Mouse (Mus musculus): ENCODE results near the gene Hsd17b7. TPM values are rescaled to one million over a fixed set of nuclear protein-coding genes. Genes with fewer than 3 reads are reported as not detected.

Hsd17b7 gene
- polyA plus RNA-seq, 1 experiment from 2014 or later = 12.1 TPM

DNA sequence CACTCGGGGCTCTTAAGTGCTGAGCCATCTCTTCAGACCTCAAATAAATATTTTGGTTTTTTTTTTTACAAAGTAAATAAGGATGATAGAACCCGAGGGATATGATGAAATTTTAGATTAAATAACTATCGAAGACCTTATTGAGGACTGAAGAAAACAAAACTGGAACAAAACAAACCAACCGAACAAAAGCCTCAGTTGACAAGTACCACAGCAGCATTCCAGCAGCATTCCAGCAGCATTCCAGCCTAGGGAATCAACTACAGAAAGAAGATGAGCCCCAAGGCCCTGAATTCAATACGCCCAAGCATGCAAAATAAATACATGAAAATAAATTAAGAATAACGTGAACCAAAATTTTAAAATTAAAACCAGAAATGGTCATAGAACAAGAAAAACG lies 19.1 kb downstream of the Hsd17b7 start:
- H3K36me3 ChIP-seq (ENCODE audit: control insufficient read depth, insufficient read depth, low read length) = peaks cover 13% of the 10 kb centered on the region
- no peak for DNase-seq (ENCODE audit: low spot score)
- no peak overlapping the region for H3K9ac ChIP-seq (ENCODE audit: low read depth, low read length)
- no peak overlapping the region for H3K4me3 ChIP-seq (ENCODE audit: low read depth, low read length)
- H3K4me2 ChIP-seq = no peak overlapping the region
- no peak overlapping the region for H3K27ac ChIP-seq (ENCODE audit: low read depth, low read length)
- no peaks in the 10 kb centered on the region for H3K9me3 ChIP-seq (ENCODE audit: control insufficient read depth, low read length)
- no peaks in the 10 kb centered on the region for H3K27me3 ChIP-seq (replicated peaks; ENCODE audit: control insufficient read depth, insufficient read depth, low read length)
- WGBS = 72% methylated on average over 7 of the region's 7 CpGs
- ATAC-seq (replicated peaks; ENCODE audit: low FRiP score) = no peak
- no peaks in the 10 kb centered on the region for H3K4me1 ChIP-seq (replicated peaks; ENCODE audit: control insufficient read depth, insufficient read depth, low read length)

DNA sequence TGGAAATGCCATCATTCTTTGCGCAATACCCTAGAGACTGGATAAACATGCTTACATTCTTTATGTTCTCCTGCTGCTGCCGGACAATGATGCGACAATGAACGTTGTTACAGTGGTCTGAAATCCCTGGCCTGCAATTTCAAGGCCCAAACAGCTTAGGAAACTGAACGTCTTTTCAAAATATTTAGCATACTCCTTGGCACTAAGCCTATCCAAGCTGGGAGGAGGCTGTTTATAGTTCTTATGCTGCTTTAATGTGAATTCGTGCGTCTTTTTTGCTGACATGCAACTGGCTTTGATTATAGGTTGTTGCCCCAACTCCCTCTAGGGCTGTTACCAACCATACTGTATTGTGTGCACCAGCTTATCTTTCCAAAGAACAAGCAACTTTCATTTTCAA lies 20.2 kb downstream of the Hsd17b7 start:
- H3K27ac ChIP-seq (ENCODE audit: low read depth, low read length) = no peak overlapping the region
- DNase-seq (ENCODE audit: low spot score) = no peak
- H3K4me3 ChIP-seq (ENCODE audit: low read depth, low read length) = no peak overlapping the region
- 83% methylated on average over 7 of the region's 7 CpGs for WGBS
- ATAC-seq (replicated peaks; ENCODE audit: low FRiP score) = no peak
- no peaks in the 10 kb centered on the region for H3K9me3 ChIP-seq (ENCODE audit: control insufficient read depth, low read length)
- no peaks in the 10 kb centered on the region for H3K4me1 ChIP-seq (replicated peaks; ENCODE audit: control insufficient read depth, insufficient read depth, low read length)
- H3K27me3 ChIP-seq (replicated peaks; ENCODE audit: control insufficient read depth, insufficient read depth, low read length) = no peaks in the 10 kb centered on the region
- H3K36me3 ChIP-seq (ENCODE audit: control insufficient read depth, insufficient read depth, low read length) = peaks cover 8% of the 10 kb centered on the region; the same call in 1 of the 2 replicates
- no peak overlapping the region for H3K4me2 ChIP-seq
- H3K9ac ChIP-seq (ENCODE audit: low read depth, low read length) = no peak overlapping the region

DNA sequence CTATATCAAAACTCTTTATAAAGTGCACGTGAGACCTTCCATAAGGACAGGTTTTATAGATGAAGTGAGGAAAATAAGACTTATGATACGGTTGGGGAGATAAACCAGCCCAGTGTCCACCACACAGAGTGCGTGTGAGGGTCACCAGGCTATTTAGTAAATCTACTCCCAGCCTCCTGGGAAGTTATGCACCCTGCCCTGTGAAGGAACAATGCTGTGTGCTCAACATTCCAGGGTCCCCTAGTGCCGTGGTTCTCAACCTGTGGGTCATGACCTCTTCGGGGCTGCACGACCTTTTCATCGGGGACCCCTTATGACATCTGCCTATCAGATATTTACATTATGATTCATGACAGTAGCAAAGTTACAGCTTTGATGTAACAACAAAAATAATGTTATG lies 20.8 kb downstream of the Hsd17b7 start:
- no peak for ATAC-seq (replicated peaks; ENCODE audit: low FRiP score)
- no peak overlapping the region for H3K9ac ChIP-seq (ENCODE audit: low read depth, low read length)

GRCm38 (mm10) chr1:169947654-169948053 lies 21.4 kb downstream of the Hsd17b7 start:
- Histone ChIP-seq H3K36me3 (ENCODE audit: control insufficient read depth, insufficient read depth, low read length) (0 out of 2 replicates have a peak, but pooled peaks cover 3% of the 10 kb centered on the region), H3K27me3 (replicated peaks; ENCODE audit: control insufficient read depth, insufficient read depth, low read length) (no peaks in the 10 kb centered on the region), H3K4me3 (ENCODE audit: low read depth, low read length) (no peak overlapping the region), H3K4me1 (replicated peaks; ENCODE audit: control insufficient read depth, insufficient read depth, low read length) (no peaks in the 10 kb centered on the region), H3K9me3 (ENCODE audit: control insufficient read depth, low read length) (no peaks in the 10 kb centered on the region), H3K27ac (ENCODE audit: low read depth, low read length) (no peak overlapping the region), H3K9ac (ENCODE audit: low read depth, low read length) (no peak overlapping the region), H3K4me2 (no peak overlapping the region)
- ATAC-seq (replicated peaks; ENCODE audit: low FRiP score) = no peak
- WGBS = 72% methylated on average over 6 of the region's 6 CpGs
- no peak for DNase-seq (ENCODE audit: low spot score)

More for the DNA sequence above, 20.8 kb downstream of the Hsd17b7 start:
- Histone ChIP-seq H3K27me3 (replicated peaks; ENCODE audit: control insufficient read depth, insufficient read depth, low read length) (no peaks in the 10 kb centered on the region), H3K36me3 (ENCODE audit: control insufficient read depth, insufficient read depth, low read length) (peaks cover 8% of the 10 kb centered on the region; the same call in 1 of the 2 replicates), H3K4me1 (replicated peaks; ENCODE audit: control insufficient read depth, insufficient read depth, low read length) (no peaks in the 10 kb centered on the region), H3K27ac (ENCODE audit: low read depth, low read length) (no peak overlapping the region), H3K9me3 (ENCODE audit: control insufficient read depth, low read length) (no peaks in the 10 kb centered on the region), H3K4me3 (ENCODE audit: low read depth, low read length) (no peak overlapping the region), H3K4me2 (no peak overlapping the region)
- WGBS = 75% methylated on average over 7 of the region's 7 CpGs
- DNase-seq (ENCODE audit: low spot score) = no peak

DNA sequence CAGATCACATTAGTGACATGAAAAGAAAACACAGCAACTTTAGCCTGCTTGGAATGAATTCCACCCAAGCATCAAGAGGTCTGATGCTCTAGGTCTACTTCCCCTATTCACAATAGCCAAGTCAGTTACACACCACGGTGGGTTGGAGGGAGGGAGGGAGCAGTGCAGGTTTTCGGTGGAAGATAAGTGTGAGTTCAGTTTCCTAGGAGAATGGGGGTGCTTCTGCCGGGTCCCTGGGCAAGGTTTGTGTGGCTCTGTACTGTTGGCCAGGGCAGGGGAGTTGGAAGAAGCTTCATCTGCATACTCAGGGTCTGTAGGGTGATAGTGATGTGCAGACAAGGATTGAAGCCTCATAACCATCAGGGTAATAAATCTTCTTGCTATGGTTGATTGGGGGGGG lies 23.0 kb downstream of the Hsd17b7 start:
- WGBS = 63% methylated on average over 3 of the region's 3 CpGs
- no peak for ATAC-seq (replicated peaks; ENCODE audit: low FRiP score)
- H3K4me1 ChIP-seq (replicated peaks; ENCODE audit: control insufficient read depth, insufficient read depth, low read length) = no peaks in the 10 kb centered on the region

DNA sequence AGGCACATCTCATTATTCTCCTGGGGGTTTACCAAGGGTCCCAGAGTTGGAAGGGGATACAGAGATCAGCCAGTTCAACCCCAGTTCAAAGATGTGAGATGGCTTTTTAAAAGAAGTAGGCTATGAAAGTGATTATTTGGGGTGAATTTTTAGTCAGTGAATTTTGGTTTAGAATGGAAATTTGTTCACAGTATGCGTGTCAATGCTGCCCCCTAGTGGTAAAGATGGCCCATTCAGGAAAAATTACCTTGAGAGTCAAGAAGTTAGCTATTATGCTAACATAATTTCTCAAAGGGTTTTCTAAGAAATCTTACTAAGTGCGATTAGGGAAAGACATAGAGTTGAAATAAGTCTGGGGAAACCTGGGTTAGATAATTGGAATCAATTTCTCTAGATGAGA lies 29.7 kb downstream of the Hsd17b7 start:
- no peaks in the 10 kb centered on the region for H3K4me1 ChIP-seq (replicated peaks; ENCODE audit: control insufficient read depth, insufficient read depth, low read length)
- 4% methylated on average over 2 of the region's 2 CpGs for WGBS
- DNase-seq (ENCODE audit: low spot score) = no peak

More for the DNA sequence above, 23.0 kb downstream of the Hsd17b7 start:
- H3K9ac ChIP-seq (ENCODE audit: low read depth, low read length) = no peak overlapping the region
- H3K27ac ChIP-seq (ENCODE audit: low read depth, low read length) = no peak overlapping the region
- no peaks in the 10 kb centered on the region for H3K9me3 ChIP-seq (ENCODE audit: control insufficient read depth, low read length)
- H3K4me3 ChIP-seq (ENCODE audit: low read depth, low read length) = no peak overlapping the region
- no peak for DNase-seq (ENCODE audit: low spot score)
- no peak overlapping the region for H3K4me2 ChIP-seq
- no peaks in the 10 kb centered on the region for H3K27me3 ChIP-seq (replicated peaks; ENCODE audit: control insufficient read depth, insufficient read depth, low read length)
- H3K36me3 ChIP-seq (ENCODE audit: control insufficient read depth, insufficient read depth, low read length) = no peaks in the 10 kb centered on the region

DNA sequence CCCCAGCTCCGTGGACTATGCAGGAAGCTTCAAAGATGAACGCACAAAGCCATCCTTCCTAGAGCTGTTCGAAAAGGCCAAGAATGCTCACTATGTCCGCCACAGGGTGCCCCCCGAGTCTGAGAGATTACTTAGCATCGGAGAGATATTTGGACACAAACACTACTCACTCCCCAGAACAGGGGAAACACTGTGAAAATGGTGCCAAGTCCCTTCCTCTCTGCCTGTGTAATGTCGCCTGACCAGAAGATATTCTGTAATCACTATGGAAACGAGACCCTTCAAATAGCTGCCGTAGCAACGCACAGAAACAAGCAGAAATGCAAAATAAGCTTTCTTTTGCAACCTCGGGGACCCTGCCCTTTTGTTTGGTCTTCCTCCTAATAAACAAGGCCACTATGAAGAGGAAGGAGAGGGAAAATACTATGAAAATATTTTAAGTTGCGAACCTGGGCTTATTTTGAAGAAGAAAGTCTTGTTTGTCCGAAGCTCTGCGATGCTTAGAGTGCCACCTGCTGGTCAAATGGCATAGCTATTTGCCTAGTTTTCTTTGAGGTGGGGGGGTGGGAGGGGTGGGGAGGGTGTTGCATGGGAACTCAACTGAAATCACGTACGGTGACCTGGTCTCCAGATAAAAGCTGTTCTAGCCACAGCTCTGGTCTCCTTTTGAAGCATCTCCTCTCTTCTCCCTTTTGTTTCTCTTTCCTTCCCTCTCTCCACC lies 34.9 kb downstream of the Hsd17b7 start:
- no peak overlapping the region; the same call in 1 of the 2 replicates for H3K4me2 ChIP-seq
- H3K4me3 ChIP-seq (ENCODE audit: low read depth, low read length) = no peak overlapping the region

More for the DNA sequence above, 29.7 kb downstream of the Hsd17b7 start:
- Histone ChIP-seq H3K4me2 (no peak overlapping the region), H3K36me3 (ENCODE audit: control insufficient read depth, insufficient read depth, low read length) (no peaks in the 10 kb centered on the region), H3K9me3 (ENCODE audit: control insufficient read depth, low read length) (no peaks in the 10 kb centered on the region), H3K4me3 (ENCODE audit: low read depth, low read length) (no peak overlapping the region), H3K27ac (ENCODE audit: low read depth, low read length) (no peak overlapping the region), H3K9ac (ENCODE audit: low read depth, low read length) (no peak overlapping the region), H3K27me3 (replicated peaks; ENCODE audit: control insufficient read depth, insufficient read depth, low read length) (no peaks in the 10 kb centered on the region)
- ATAC-seq (replicated peaks; ENCODE audit: low FRiP score) = no peak

DNA sequence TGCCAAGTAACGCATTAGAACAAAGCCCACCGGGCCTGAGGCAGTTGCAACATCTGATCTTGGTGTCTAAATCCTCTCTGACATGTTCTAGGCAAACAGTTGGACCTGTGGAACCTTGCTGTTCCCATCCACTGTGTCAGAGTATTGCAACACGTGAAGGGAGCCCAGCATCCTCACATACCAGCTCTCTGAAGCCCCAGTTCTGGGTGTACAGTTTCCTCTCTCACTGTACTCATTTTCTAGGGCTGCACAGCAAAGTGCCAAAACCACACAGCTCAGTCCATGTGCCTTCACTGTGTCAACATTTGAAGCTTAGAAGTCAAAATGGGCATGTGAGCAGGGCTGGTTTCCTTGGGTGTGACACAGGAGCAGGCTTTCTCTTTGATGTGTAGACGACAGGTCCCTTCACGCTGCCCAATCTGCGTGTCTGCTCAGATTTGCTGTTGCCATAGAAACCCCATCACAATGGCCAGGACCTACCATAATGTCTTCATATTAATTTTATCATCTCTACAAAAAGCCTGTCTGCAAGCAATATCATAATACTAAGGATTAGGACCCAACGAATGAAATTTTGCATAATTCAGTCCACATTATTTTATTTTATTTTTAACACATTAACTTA lies 36.8 kb downstream of the Hsd17b7 start:
- H3K36me3 ChIP-seq (ENCODE audit: control insufficient read depth, insufficient read depth, low read length) = no peaks in the 10 kb centered on the region
- no peaks in the 10 kb centered on the region for H3K4me1 ChIP-seq (replicated peaks; ENCODE audit: control insufficient read depth, insufficient read depth, low read length)
- no peak overlapping the region for H3K27ac ChIP-seq (ENCODE audit: low read depth, low read length)
- no peak overlapping the region for H3K9ac ChIP-seq (ENCODE audit: low read depth, low read length)
- H3K4me3 ChIP-seq (ENCODE audit: low read depth, low read length) = no peak overlapping the region
- no peak overlapping the region for H3K4me2 ChIP-seq
- no peak for ATAC-seq (replicated peaks; ENCODE audit: low FRiP score)
- no peaks in the 10 kb centered on the region for H3K27me3 ChIP-seq (replicated peaks; ENCODE audit: control insufficient read depth, insufficient read depth, low read length)
- WGBS = 74% methylated on average over 7 of the region's 7 CpGs
- no peaks in the 10 kb centered on the region for H3K9me3 ChIP-seq (ENCODE audit: control insufficient read depth, low read length)
- DNase-seq (ENCODE audit: low spot score) = no peak

More for the DNA sequence above, 34.9 kb downstream of the Hsd17b7 start:
- Histone ChIP-seq H3K27me3 (replicated peaks; ENCODE audit: control insufficient read depth, insufficient read depth, low read length) (no peaks in the 10 kb centered on the region), H3K36me3 (ENCODE audit: control insufficient read depth, insufficient read depth, low read length) (no peaks in the 10 kb centered on the region), H3K9ac (ENCODE audit: low read depth, low read length) (no peak overlapping the region), H3K4me1 (replicated peaks; ENCODE audit: control insufficient read depth, insufficient read depth, low read length) (no peaks in the 10 kb centered on the region), H3K9me3 (ENCODE audit: control insufficient read depth, low read length) (no peaks in the 10 kb centered on the region), H3K27ac (ENCODE audit: low read depth, low read length) (no peak overlapping the region)
- WGBS = 49% methylated on average over 16 of the region's 16 CpGs
- no peak for ATAC-seq (replicated peaks; ENCODE audit: low FRiP score)
- DNase-seq (ENCODE audit: low spot score) = no peak

- H3K4me1 ChIP-seq (replicated peaks; ENCODE audit: control insufficient read depth, insufficient read depth, low read length) = no peaks in the 10 kb centered on the region
- H3K27me3 ChIP-seq (replicated peaks; ENCODE audit: control insufficient read depth, insufficient read depth, low read length) = no peaks in the 10 kb centered on the region
- H3K4me2 ChIP-seq = no peak overlapping the region
- 78% methylated on average over 7 of the region's 7 CpGs for WGBS
- DNase-seq (ENCODE audit: low spot score) = no peak
- no peak overlapping the region for H3K4me3 ChIP-seq (ENCODE audit: low read depth, low read length)
- no peak overlapping the region for H3K9ac ChIP-seq (ENCODE audit: low read depth, low read length)
- ATAC-seq (replicated peaks; ENCODE audit: low FRiP score) = no peak
- H3K9me3 ChIP-seq (ENCODE audit: control insufficient read depth, low read length) = no peaks in the 10 kb centered on the region
- H3K36me3 ChIP-seq (ENCODE audit: control insufficient read depth, insufficient read depth, low read length) = no peaks in the 10 kb centered on the region
- H3K27ac ChIP-seq (ENCODE audit: low read depth, low read length) = no peak overlapping the region
These were observed 37.3 kb downstream of the Hsd17b7 start for GRCm38 (mm10) chr1:169931698-169932097.

Measured in liver, embryonic 11.5 days (tissue).